Mouse (Mus musculus) left cerebral cortex, adult 11 months (tissue): ENCODE data around the gene Enthd1.
"Not testable (repeated sequence)": the region's sequence is repeated elsewhere in the genome, so short reads cannot be mapped to it uniquely, and the experiment has no call there.

Experiments
- DNase-seq: peaks from one replicate; pipeline ENCODE4 v3.0.0; 2022; ENCODE audit warnings: low spot score

Enthd1 gene

DNA sequence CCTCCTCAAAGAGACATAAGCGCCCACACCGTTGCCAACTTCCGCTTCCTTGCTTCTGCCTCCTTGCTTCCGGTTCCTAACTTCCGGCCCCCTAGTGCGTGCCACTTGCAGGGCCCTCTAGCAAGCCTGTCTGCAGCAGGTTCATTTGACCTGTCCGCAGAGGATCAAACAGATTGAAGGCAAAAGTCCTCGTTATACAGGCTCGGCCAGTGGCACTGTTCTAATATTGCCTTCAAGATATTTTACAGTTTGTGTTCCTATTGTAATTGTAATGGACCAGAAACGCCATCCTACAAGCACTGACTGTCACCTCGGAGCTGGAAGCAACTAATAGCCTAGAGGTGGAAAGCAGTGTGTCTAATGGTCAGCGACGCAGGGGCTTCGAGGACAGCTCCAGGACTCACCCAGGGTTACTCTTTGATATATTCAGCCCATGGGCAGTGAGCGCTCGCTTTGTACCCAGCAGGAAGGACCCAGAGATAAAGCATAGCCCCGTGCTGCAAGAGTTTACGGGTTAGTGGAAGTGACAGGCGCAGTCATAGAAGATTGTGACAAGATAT, at the start of gene Enthd1:
Gene Enthd1 (minus strand): TSS at position 51 of the 560 bp plus-strand sequence.
- no peak for DNase-seq

DNA sequence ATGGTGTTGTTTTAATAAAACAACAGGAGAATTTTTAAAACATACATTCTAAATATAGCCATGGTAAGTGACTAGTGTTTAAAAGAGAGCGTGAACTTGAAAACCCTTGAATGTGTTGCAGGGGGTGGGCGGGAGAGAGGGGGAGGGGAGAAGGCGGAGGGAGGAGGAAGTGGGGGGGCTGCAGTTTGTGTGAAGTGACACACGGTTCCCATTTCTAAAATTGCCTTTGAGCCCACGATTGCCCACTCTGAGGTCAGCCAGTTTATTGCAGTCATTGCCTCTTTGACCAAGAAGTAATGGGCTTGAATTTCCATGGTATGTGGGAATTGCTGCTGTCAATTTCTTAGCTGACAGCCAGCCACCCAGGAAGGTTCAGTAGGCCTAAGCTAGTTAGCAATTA, 48.9 kb upstream of the Enthd1 start:
- no peak for DNase-seq

DNA sequence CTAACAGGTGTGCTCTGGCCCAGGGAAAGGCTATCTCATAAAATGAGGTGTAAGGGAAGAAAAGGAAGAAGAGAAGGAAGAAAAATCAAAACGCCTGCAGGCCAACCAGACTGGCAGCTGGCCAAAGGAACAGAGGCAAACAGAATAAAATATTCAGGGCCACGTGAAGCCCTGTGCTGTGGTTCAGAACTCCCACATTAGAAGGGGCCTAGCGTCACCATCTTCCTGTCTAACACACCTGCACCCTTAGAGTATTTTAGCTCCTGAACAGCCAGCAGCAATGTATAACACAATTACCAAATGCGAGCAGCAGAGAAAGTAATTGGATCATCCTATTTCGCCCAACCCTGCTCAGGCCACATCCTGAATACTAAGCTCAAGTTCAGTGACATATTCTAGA, 46.5 kb upstream of the Enthd1 start:
- no peak for DNase-seq

DNA sequence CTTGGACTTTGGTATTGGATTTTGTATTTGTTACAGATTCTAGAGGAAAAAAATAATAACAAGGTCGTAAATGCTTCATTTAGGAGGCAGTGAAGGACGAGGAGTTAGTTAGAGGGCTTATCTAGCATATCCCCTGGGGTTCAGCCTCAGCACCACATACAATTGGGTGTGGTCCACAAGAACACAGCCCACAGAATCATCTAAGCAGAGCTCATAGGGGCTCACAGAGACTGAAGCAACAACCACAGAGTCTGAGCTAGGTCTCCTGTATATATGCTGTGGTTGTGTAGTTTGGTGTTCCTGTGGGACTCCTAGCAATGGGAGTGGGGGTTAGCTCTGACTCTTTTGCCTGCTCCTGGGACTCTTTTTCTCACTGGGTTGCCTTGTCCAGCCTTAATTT, 45.4 kb upstream of the Enthd1 start:
- no peak for DNase-seq

DNA sequence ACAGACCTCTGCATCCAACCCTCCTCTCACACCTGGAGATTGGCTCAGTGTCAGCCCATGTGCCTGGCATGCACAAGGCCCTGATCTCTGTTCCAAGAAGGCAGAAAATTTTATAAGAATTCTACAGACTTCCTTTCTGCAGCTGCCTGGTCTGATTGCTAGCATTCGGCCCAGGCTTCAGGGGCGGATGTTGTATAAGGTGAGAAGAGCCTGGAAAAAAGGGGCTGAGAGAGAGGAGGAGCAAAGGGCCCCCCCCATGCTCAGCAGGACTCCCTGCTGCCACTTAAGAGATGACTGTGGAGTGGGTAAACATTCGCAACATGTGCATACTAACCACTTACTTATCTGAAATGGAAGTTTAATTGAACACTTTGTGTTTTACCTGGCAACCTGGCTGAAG, 43.0 kb upstream of the Enthd1 start:
- DNase-seq = no peak

DNA sequence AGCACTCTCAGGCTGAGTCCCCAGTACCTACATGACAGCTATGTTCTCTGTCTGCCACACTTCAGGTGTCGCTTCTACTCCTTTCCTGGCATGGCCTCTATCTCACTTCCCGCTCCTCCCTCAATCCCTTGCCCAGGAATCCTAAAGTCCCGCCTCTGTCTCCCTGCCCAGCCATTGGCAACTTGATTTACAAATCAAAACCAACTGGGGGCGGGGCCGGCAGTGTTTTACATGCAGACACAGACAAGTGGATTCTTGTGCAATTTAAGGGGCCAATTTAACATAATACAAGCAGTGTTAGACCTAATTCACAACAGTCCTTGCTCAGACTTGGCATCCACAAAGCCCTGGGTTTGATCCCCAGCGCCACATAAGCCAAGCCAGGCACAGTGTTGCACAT, 39.1 kb upstream of the Enthd1 start:
- DNase-seq = no peak

DNA sequence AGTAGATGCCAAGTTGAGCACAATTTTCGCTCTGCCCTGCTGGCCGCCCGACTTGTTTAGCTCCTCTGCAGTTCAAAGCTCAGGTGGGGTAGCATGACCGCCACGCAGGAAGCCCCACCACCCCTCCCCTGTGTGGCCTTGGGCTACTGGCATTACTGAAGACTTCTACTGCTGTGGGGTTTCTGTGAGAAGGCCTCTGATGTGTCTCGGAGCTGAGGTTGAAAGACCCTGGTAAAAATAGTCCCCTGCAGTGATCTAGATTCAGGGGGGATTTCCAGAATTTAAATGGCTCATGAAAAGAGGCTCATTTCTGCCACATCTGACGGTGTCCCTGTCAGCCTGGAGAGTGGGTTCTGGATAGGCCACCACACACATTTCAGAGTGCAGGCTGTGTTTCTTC, 37.5 kb upstream of the Enthd1 start:
- no peak for DNase-seq

DNA sequence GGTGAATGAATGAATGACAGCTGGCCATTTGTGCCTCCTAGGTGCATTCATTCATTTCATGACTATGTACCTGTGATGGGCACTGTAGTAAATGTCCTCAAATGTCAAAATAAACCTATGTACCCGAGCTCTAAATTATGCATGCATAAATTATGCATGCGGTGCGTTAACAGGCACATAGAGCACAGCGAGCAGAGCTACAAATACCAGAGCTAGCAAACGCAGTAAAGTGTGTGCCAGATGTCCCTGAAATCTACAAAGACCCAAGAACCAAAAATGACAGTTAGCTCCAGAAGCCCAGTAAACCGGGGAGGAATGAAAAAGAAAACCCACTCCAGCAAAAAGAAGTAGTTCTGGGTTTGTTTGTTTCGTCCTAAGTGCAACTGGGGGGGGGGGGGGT, 36.5 kb upstream of the Enthd1 start:
- DNase-seq = no peak

DNA sequence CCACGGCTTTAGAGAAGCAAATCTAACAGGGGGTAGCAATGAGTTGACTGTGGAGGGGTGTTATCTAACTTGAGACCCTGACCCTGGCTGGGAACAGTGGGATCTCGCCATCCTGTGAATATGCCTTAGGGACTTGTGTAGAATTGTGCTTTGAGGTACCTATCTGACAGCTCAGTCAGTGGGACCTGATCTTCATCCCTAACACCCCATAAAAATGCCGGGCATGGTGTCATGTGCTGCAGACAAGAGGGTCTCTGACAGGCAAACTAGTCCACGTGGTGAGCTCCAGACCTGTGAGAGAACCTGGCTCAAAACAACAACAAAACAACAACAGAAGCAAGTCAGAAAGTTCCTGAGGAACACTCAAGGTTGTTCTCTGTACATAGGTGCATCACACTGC, 34.9 kb upstream of the Enthd1 start:
- DNase-seq = no peak

DNA sequence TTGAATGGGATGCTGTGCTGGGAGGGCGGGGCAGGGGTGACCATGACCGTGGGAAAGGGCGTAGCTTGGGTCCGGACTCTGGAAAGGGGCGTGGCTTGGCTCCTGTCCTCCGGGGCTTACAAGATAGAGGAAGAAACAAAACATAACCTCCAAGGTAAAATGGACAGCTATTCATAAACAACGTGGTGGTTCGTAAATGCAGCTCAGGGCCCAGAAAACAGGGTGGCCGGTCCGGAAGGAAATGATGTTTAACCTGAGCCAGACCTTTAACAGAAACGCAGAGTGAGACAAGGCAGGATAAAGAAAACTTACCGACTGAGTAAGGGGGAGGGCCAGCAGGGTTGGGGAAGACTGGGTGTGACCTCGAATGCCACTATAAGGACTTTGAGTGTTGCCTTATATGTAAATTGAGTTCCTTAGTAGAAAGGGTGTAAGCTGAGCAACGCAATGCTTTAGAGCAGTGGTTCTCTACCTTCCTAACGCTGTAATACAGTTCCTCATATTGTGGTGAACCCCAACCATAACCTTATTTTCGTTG, 34.3 kb upstream of the Enthd1 start:
- DNase-seq = no peak

DNA sequence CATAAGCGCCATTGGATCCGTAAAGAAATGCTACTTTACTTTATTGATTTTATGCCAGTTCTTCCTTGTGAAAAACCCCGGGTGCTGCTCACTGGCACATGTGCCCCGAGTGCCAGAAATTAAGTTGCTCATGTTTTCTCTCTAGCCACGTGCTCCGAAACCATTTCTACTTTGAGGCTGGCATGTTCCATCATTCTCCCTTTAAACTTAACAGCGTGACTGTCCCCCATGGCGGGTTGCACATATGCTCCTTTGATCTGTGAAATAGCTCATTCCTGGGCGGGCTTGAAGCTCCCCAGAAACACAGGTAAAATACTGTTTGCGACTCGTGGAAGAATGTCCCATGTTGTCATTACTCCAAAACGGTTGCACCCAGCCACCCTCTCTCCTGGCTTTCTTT, 33.8 kb upstream of the Enthd1 start:
- no peak for DNase-seq

DNA sequence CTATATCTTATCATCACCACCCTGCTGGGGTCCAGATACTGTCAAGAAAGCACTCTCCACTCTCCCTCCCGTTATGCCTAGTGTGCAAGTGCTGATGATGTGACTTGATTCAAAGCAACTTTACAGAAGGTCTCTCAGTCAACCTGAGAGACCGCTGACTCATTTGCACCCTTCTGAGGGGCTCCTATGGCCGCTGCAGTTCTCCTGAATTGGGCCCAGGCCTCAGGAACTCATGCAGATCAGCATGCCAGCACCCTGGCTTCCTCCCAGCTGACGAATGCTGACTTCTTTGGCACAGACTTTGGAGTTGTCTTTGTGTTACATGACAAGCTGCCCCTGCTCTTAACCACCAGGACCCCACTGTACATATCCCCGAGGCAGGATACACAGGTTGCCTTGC, 28.9 kb upstream of the Enthd1 start:
- no peak for DNase-seq

DNA sequence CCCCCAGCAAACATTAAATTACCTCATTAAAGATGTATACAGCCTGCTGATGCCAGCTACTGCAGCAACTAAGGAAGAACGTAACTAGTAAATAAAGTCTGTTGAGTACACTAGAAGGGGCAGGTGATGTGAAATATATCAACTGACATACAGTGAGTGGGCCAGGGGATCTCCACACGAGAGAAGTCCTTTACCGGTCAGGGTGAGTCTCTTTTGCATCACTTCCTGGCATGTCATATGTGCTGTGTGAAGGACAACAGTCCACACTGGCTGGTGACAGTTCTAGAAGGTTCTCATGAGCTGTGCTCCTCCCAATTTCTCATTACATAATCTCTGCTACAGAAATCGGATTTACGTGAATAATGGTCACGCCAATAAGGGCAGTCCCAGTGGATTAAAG, 27.8 kb upstream of the Enthd1 start:
- DNase-seq = no peak

DNA sequence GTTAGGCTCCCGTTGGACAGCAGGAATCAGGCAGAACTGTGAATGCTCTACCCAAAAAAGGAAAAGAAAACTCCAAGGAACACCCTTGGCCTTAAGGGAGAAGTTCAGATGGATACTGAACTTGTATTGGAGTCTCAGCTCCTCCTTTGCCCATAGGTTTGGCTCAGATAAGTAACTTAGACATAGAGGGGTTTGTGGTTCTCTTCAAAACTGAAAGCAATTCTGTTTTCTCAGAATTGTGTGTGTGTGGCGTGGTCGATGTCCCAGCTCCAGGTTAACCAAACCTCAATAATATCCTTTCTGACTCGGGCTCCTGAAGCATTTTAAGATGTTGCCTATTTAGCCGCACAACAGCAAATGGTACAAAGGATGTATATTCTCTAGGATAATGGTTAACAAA, 25.7 kb upstream of the Enthd1 start:
- DNase-seq = no peak

DNA sequence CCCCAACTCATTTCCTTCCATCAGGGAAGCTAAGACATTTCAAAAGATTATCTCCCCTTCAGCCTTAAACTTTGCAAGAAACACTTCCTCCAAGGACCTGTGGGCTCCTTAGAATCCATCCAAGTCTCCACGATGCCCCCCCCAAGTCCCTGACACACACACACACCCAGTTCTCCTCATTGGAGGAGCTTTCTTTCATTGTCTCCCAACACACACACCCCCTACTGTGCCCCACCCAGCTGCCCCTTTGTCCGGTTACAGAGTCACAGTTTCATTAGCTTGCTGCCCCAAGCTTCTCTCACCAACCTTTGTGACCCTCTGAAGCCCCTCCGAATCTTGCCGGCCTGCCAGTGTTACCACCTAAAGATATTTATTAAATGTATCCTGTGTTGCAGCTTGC, 21.3 kb upstream of the Enthd1 start:
- DNase-seq = no peak

DNA sequence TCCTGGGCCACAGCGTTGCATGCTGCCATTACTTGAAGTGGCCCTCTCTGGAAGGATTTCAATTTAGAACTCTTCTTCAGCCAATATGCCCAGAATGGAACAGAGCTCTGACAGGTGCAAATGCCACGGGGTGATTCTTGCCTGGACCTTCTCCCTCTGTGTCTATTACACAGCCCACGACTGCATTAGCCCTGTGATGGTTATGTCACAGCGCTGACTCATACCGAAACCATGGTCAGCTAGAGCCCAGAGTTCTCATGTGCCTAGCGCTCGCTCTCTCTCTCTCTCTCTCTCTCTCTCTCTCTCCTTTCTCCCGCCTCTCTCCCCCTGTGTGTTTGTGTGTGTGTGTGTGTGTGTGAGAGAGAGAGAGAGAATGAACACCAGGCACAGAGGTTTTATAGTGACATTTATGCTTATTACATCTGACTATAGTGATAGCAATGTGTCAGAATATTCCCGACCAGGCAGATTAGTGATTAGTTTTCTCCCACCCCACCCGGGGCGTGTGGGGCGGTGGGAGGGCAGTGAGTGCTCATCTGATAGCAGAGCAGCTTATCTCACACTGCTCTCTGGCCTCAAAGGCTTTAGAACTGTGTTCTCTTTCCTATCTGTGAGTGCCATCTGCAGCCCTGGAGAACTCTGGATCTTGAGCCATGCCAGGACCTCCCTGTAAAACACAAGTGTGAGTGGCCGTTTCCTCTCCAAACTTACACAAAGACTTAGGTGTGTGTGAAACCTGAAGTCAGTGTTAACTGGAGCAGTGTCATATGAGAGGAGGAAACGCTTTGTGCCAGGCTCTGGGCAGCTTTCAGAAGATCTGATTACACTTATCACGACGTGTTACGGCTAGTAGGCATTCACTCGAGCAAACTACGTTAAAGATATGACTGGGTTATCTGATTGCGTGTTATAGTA, 17.9 kb upstream of the Enthd1 start:
- DNase-seq = no peak

DNA sequence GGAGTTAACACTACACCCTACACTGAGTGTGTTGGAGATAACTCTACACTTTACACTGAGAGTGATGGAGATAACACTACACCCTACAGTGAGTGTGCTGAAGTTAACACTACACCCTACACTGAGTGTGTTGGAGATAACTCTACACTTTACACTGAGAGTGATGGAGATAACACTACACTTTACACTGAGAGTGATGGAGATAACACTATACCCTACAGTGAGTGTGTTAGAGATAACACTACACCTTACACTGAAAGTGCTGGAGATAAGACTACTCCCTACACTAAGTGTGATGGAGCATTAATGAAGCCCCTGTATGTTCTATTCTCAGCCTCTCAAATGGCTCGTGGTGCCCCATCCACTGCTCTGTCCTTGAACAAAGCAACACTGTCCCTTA, 15.6 kb upstream of the Enthd1 start:
- DNase-seq = not testable (repeated sequence)

DNA sequence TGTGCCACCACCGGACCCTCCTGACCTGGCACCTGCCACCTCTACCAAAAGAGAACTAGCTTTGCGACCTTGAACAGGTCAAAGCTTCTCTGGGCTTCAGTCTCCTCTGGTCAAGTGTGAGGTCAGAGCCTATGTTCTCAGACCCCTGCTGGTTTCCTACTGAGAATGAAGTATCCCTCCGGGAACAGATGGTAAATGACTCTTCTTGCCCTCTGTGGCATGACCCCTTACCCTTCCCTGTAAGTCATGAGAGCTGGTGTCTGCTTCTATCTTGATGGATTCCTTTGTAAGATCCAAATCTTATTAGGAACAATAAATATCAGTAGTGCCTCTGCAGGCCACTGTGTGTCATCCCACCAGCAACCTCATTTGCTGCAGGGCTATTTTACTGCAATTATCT, 14.2 kb upstream of the Enthd1 start:
- no peak for DNase-seq

DNA sequence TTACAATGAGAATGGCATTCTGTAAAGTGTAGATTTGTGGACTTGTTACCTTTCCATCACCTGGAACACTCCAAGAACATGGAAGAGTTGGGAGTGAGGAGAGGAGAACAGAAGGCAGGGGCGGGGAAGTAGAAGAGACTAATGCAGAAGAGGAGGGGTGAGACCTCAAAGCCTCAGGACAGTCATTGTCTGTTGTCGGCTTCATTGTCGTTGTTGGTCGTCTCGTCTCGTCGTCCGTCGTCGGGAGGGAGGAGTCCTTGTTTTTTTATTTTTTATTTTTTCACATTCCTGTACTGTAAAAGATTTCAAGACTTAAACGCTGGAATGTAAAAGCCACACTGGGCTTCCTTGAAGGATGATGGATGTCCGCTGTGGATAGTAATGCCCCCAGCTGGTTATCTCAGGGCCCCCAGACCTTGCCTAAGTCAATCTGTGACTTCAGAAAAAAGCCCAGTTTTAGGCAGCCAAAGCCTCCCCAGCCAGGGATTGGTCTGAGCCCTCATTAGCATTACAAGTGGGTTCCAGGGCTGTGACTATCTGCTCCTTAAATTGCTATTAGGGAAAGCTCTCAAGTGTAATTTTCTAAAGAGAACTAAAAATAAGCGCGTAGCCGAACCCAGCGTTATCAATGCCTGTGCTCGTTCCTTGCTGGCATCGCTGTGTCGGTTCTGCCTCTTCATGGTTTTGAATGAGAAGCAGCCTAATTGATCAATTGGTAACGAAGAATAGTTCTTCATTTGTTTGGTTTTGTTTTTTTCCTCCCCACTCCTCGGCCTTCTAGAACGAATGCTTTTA, 12.4 kb upstream of the Enthd1 start:
- no peak for DNase-seq

DNA sequence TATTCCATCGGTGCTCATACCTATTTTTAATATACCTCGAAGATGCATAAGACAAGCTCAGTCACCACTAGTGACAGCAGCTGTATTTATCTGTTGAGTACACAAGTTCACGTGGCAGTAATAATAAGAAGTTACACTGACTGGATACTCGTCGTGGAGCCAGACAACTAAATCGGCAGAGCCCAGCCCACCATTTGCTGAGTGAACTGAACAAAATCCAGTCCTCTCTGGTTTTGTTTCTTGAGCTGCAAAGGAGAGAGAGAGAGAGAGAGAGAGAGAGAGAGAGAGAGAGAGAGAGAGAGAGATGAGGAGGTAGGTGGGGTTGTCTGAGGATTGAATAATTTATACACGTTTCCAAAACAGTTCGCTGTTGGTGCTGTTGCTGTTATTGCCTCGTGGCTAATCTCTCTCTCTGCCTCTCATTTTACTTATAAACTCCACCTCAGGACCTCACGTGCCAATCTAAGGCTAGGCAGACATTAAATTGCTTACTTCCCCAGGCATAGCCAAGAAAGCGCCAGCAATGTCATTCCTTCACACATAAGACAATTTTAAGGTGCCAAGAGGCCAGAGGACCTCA, 11.5 kb upstream of the Enthd1 start:
- DNase-seq = no peak

DNA sequence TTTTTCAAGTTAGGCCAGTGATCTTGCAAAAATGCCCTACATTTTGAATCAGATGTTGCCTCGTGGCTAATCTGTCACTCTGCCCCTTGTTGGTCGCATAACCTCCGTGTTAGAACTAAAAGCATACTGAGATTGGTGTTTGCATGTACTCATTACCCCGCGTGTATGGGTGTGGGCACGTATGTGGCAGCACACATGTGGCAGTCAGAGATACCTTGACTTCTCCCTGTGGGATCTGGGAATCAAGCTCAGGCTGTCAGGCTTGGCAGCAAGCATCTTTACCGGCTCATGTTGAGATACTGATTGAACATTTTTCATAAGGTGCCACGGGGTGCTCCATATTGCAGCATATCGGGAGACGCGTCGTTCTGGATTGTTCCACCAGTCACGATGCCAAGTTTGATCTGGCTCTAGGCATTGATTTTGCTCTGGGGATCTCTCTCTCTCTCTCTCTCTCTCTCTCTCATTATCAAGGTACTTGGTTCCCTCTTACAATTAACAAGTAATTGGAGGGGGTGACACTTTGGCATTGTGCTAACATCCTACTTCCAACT, 10.9 kb upstream of the Enthd1 start:
- no peak for DNase-seq
